Comparison of ENCODE assay signal across 26 mouse cellular contexts in the genomic region with DNA sequence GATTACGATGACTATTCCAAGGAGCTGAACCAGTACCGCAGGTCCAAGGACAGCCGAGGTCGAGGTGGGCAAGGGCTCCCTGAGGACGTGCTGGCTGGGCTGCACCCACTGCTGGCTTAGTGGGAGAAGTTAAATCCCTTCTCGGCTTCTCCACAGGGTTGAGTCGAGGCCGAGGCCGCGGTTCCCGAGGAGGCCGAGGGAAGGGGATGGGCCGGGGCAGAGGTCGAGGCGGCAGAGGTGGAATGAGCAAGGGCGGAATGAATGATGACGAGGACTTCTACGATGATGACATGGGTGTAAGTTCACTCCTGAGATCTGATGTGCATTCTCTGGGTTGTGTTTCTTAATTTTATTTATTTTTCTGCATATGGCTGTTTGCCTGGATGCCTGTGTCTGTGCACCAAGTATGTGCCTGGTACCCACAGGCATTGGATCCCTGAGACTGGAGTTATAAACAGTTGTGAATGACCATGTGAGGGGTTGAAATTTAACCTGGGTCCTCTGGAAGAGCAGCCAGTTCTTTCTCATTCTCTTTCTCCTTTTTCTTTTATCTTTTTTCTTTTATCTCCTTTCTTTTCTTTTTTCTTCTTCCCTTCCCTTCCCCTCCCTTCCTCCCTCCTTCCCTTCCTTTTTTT. TPM values are rescaled to one million over a fixed set of nuclear protein-coding genes. Genes with fewer than 3 reads are reported as not detected.
DNase-seq lines count a peak whose midpoint lies in the region; ATAC-seq lines count a peak whose summit lies in the region.
"Had no signal": no experiment of that assay in that cellular context is flagged by ENCODE, and none has a peak within 500 bp of the region (broad histone marks: within the 10 kb centered on the region; RNA-seq: fewer than 3 reads in every experiment).

No protein-coding gene starts in this region.

- H3K9ac ChIP-seq in limb, embryonic 13.5 days, result 0 out of 2 replicates have a peak overlapping the region, but pooled peaks have one; percentile 2
- H3K9ac ChIP-seq in intestine, embryonic 16.5 days (ENCODE audit: low read depth, low read length), result 0 out of 2 replicates have a peak overlapping the region, but pooled peaks have one; percentile 31
- H3K9ac ChIP-seq: heart, embryonic 13.5 days; hindbrain, embryonic 14.5 days; liver, embryonic 14.5 days; lung, embryonic 15.5 days had no signal

- peaks cover 100% of the 10 kb centered on the region for H3K36me3 ChIP-seq in limb, embryonic 13.5 days
- peaks cover 99% of the 10 kb centered on the region for H3K36me3 ChIP-seq in limb, embryonic 10.5 days
- H3K36me3 ChIP-seq in intestine, embryonic 16.5 days (ENCODE audit: control insufficient read depth, insufficient read depth, low read length), result peaks cover 33% of the 10 kb centered on the region

- WGBS in limb, embryonic 13.5 days, result 91% methylated on average over 18 of the region's 18 CpGs
- 90% methylated on average over 18 of the region's 18 CpGs for WGBS in limb, embryonic 10.5 days
- 75% methylated on average over 18 of the region's 18 CpGs for WGBS in intestine, embryonic 16.5 days

- H3K9me3 ChIP-seq in limb, embryonic 13.5 days, result no peaks in the 10 kb centered on the region
- H3K9me3 ChIP-seq in limb, embryonic 10.5 days (replicated peaks), result no peaks in the 10 kb centered on the region
- no peaks in the 10 kb centered on the region for H3K9me3 ChIP-seq in intestine, embryonic 16.5 days (ENCODE audit: control insufficient read depth, low read length)
- H3K9me3 ChIP-seq: G1E; heart, embryonic 13.5 days; lung, embryonic 15.5 days; midbrain, embryonic 10.5 days had no signal

- no peak overlapping the region for H3K4me3 ChIP-seq in limb, embryonic 13.5 days
- H3K4me3 ChIP-seq in limb, embryonic 10.5 days, result no peak overlapping the region
- no peak overlapping the region for H3K4me3 ChIP-seq in intestine, embryonic 16.5 days (ENCODE audit: low read length)
- H3K4me3 ChIP-seq: erythroblast, embryonic 14.5 days; gastrocnemius, adult 2 months; heart, embryonic 13.5 days; lung, embryonic 15.5 days; midbrain, embryonic 10.5 days had no signal

- no peak overlapping the region for H3K27ac ChIP-seq in limb, embryonic 13.5 days
- no peak overlapping the region for H3K27ac ChIP-seq in limb, embryonic 10.5 days
- peak overlapping the region; percentile 91 for H3K27ac ChIP-seq in intestine, embryonic 16.5 days (ENCODE audit: low read length)
- H3K27ac ChIP-seq: gastrocnemius, adult 2 months; heart, embryonic 13.5 days; hindbrain, embryonic 14.5 days; liver, embryonic 14.5 days; lung, embryonic 15.5 days; midbrain, embryonic 10.5 days had no signal

- no peak for ATAC-seq in limb, embryonic 13.5 days (ENCODE audit: low FRiP score, low read depth)
- no peak for ATAC-seq in intestine, embryonic 16.5 days
- ATAC-seq: forebrain, embryonic 16.5 days; midbrain, embryonic 16.5 days had no signal

- peak; percentile 43 for DNase-seq in kidney, adult 11 months
- DNase-seq in kidney, postnatal 10 days, result no peak
- no peak for DNase-seq in limb, embryonic 10.5 days (ENCODE audit: low spot score)
- DNase-seq in yolk sac, embryonic 10.5 days (ENCODE audit: low spot score), result peak; percentile 66
- no peak for DNase-seq in urinary bladder, postnatal 36 days (ENCODE audit: low spot score in 2 of 2)
- DNase-seq: adrenal gland, adult 8-10 months; cerebellum, adult 2 months; cerebellum, postnatal 14 days; gastrocnemius, adult 2 months; gastrocnemius, postnatal 36 days; heart, postnatal 10 days; right cerebral cortex, postnatal 25 days; spleen, adult 18-20 months; thymus, adult 18-20 months had no signal

- H3K27me3 ChIP-seq in limb, embryonic 13.5 days, result no peaks in the 10 kb centered on the region
- H3K27me3 ChIP-seq in limb, embryonic 10.5 days (ENCODE audit: low read depth, poor library complexity, severe bottlenecking), result no peaks in the 10 kb centered on the region
- H3K27me3 ChIP-seq in intestine, embryonic 16.5 days (replicated peaks; ENCODE audit: control insufficient read depth, insufficient read depth, low read length), result no peaks in the 10 kb centered on the region
- H3K27me3 ChIP-seq: heart, embryonic 13.5 days; lung, embryonic 15.5 days had no signal

- H3K4me1 ChIP-seq in limb, embryonic 13.5 days, result no peaks in the 10 kb centered on the region
- no peaks in the 10 kb centered on the region for H3K4me1 ChIP-seq in limb, embryonic 10.5 days
- peaks cover 20% of the 10 kb centered on the region for H3K4me1 ChIP-seq in intestine, embryonic 16.5 days (ENCODE audit: control insufficient read depth, insufficient read depth, low read length)
- H3K4me1 ChIP-seq: midbrain, embryonic 10.5 days had no signal

- H3K4me2 ChIP-seq in limb, embryonic 13.5 days (replicated peaks), result no peak overlapping the region
- H3K4me2 ChIP-seq in intestine, embryonic 16.5 days (ENCODE audit: low read depth, low read length), result no peak overlapping the region
- H3K4me2 ChIP-seq: heart, embryonic 13.5 days; hindbrain, embryonic 14.5 days; lung, embryonic 15.5 days had no signal

RNA-seq across cellular contexts. Expression of gene Zc3h4, which starts 21.6 kb away (rescaled TPM):
- 18.2 and 18.5 TPM in 2 replicates for polyA plus RNA-seq in limb, embryonic 13.5 days (2015; fragmentation: Nextera tagmentation; extraction: Ambion mirVana)
- 22.9 and 24.6 TPM in 2 replicates for polyA plus RNA-seq in limb, embryonic 10.5 days (2016; fragmentation: Nextera tagmentation; extraction: Ambion mirVana)
- 9.6 and 11.1 TPM in 2 replicates for polyA plus RNA-seq in intestine, embryonic 16.5 days (2015; fragmentation: Nextera tagmentation; extraction: Ambion mirVana)

RNA-seq across cellular contexts. Expression of gene Tmem160, which starts 30.2 kb away (rescaled TPM):
- 44.2 and 44.9 TPM in 2 replicates for polyA plus RNA-seq in limb, embryonic 13.5 days (2015; fragmentation: Nextera tagmentation; extraction: Ambion mirVana)
- polyA plus RNA-seq in limb, embryonic 10.5 days (2016; fragmentation: Nextera tagmentation; extraction: Ambion mirVana), result 74.8 and 86.2 TPM in 2 replicates
- polyA plus RNA-seq in intestine, embryonic 16.5 days (2015; fragmentation: Nextera tagmentation; extraction: Ambion mirVana), result 52.4 and 62.8 TPM in 2 replicates

RNA-seq across cellular contexts. Expression of gene Sae1, which starts 34.7 kb away (rescaled TPM):
- polyA plus RNA-seq in limb, embryonic 13.5 days (2015; fragmentation: Nextera tagmentation; extraction: Ambion mirVana), result 359 and 362 TPM in 2 replicates
- 483 and 484 TPM in 2 replicates for polyA plus RNA-seq in limb, embryonic 10.5 days (2016; fragmentation: Nextera tagmentation; extraction: Ambion mirVana)
- 238 and 263 TPM in 2 replicates for polyA plus RNA-seq in intestine, embryonic 16.5 days (2015; fragmentation: Nextera tagmentation; extraction: Ambion mirVana)

RNA-seq across cellular contexts. Expression of gene Npas1, which starts 55.2 kb away (rescaled TPM):
- polyA plus RNA-seq in limb, embryonic 13.5 days (2015; fragmentation: Nextera tagmentation; extraction: Ambion mirVana), result 0.15 and 0.51 TPM in 2 replicates
- 0.60 and 0.69 TPM in 2 replicates for polyA plus RNA-seq in limb, embryonic 10.5 days (2016; fragmentation: Nextera tagmentation; extraction: Ambion mirVana)
- polyA plus RNA-seq in intestine, embryonic 16.5 days (2015; fragmentation: Nextera tagmentation; extraction: Ambion mirVana), result 0.13 and 0.27 TPM in 2 replicates
- polyA plus RNA-seq: erythroblast, embryonic 14.5 days; G1E; limb, embryonic 11.5 days; liver, embryonic 14.5 days had no signal

Comparison
In these comparisons a context has a peak if more than half of its experiments do, and no peak if none do; other contexts are left out.
1. DNase-seq: peak in kidney, adult 11 months (single experiment) and yolk sac, embryonic 10.5 days (single experiment); none in kidney, postnatal 10 days (single experiment), limb, embryonic 10.5 days (single experiment) and urinary bladder, postnatal 36 days (0 of 2).